Mouse (Mus musculus) CH12.LX (cell line): ENCODE measurements at regions not wholly inside any gene's neighbourhood (a gene's known extent, or its start where the extent isn't known, plus 50 kb on each side); places are given as distances from the start of the nearest gene placed in this dataset.

Source experiments
- DNase-seq: peaks from one replicate; pipeline ENCODE4 v3.0.0-alpha.2; 2013; ENCODE audit errors: extremely low read depth
- H3K27ac ChIP-seq: 2 replicates; pipeline ENCODE4 v1.5.1; 2012; ENCODE audit warnings: low read depth, mild to moderate bottlenecking, control low read depth, moderate library complexity; ENCODE audit not compliant: insufficient read depth
- H3K27me3 ChIP-seq: replicated peaks from 2 replicates; pipeline ENCODE3; 2012; ENCODE audit warnings: inconsistent platforms
- H3K36me3 ChIP-seq, 2 experiments: replicated peaks in 1 of 2; 2 replicates each; pipeline versions ENCODE3 to v1.6.1; 2012; ENCODE audit warnings: inconsistent platforms in 1 of 2, low read length in 1 of 2, mild to moderate bottlenecking in 1 of 2, mixed read lengths in 1 of 2, moderate library complexity in 1 of 2; ENCODE audit not compliant: control insufficient read depth in 1 of 2, insufficient read depth in 1 of 2
- H3K4me1 ChIP-seq, 2 experiments: 2 replicates each; pipeline ENCODE4 v1.6.1; 2012; ENCODE audit warnings: inconsistent platforms in 1 of 2, moderate library complexity in 1 of 2; ENCODE audit not compliant: insufficient read depth in 2 of 2, control insufficient read depth in 1 of 2
- H3K4me2 ChIP-seq: 2 replicates; pipeline ENCODE4 v1.6.1; 2012; ENCODE audit warnings: low read depth, mild to moderate bottlenecking, control low read depth; ENCODE audit not compliant: poor library complexity, insufficient read depth, severe bottlenecking
- H3K4me3 ChIP-seq, 3 experiments: fragments of 150-350 bp in 1 of 3; sonication (generic) in 1 of 3; replicated peaks in 1 of 3; 2 replicates each; pipeline versions ENCODE3 to v1.5.1; 2011 to 2012; ENCODE audit warnings: low read depth in 2 of 3, low read length in 2 of 3, mild to moderate bottlenecking in 2 of 3, moderate library complexity in 2 of 3, control low read depth in 1 of 3, improper control_type of control experiment in 1 of 3, inconsistent platforms in 1 of 3, mixed read lengths in 1 of 3; ENCODE audit not compliant: poor library complexity in 1 of 3
- H3K79me2 ChIP-seq: replicated peaks from 2 replicates; pipeline ENCODE4 v1.6.1; 2012; ENCODE audit warnings: mild to moderate bottlenecking, moderate library complexity; ENCODE audit not compliant: control insufficient read depth, poor library complexity, insufficient read depth, severe bottlenecking; ENCODE audit errors: extremely low read depth
- H3K9ac ChIP-seq: 2 replicates; pipeline ENCODE4 v1.6.1; 2012; ENCODE audit warnings: low read depth, mild to moderate bottlenecking, control low read depth, moderate library complexity; ENCODE audit not compliant: insufficient read depth
- H3K9me3 ChIP-seq: replicated peaks from 2 replicates; pipeline ENCODE3; 2012; ENCODE audit warnings: low read length, inconsistent platforms, mixed read lengths
- E2F4 ChIP-seq: IDR thresholded peaks from 2 replicates; pipeline ENCODE4 v1.6.1; 2011; ENCODE audit warnings: low read depth, low read length, improper control_type of control experiment; ENCODE audit not compliant: insufficient replicate concordance
- ETS1 ChIP-seq: conservative IDR thresholded peaks from 2 replicates; pipeline ENCODE4 v1.6.1; 2012; ENCODE audit warnings: low read depth, mild to moderate bottlenecking, inconsistent platforms, low read length, improper control_type of control experiment, moderate library complexity
- GABPA ChIP-seq: IDR thresholded peaks from 2 replicates; pipeline ENCODE4 v1.6.1; 2012; ENCODE audit warnings: low read depth, low read length, improper control_type of control experiment, inconsistent platforms; ENCODE audit not compliant: insufficient replicate concordance
- HCFC1 ChIP-seq: IDR thresholded peaks from 2 replicates; pipeline ENCODE4 v1.6.1; 2012; ENCODE audit warnings: low read depth, mild to moderate bottlenecking, inconsistent platforms, low read length, improper control_type of control experiment
- KAT2A ChIP-seq: IDR thresholded peaks from 2 replicates; pipeline ENCODE4 v1.6.1; 2012; ENCODE audit warnings: low read length, improper control_type of control experiment, inconsistent platforms; ENCODE audit not compliant: insufficient replicate concordance
- MAX ChIP-seq: IDR thresholded peaks from 2 replicates; pipeline ENCODE4 v1.6.1; 2011; ENCODE audit warnings: low read length, improper control_type of control experiment
- NELFE ChIP-seq: IDR thresholded peaks from 2 replicates; pipeline ENCODE4 v1.6.1; 2011; ENCODE audit warnings: low read depth, low read length, improper control_type of control experiment
- POLR2AphosphoS2 ChIP-seq: IDR thresholded peaks from 2 replicates; pipeline ENCODE4 v1.6.1; 2011; ENCODE audit warnings: low read depth, low read length, improper control_type of control experiment
- RCOR1 ChIP-seq: conservative IDR thresholded peaks from 2 replicates; pipeline ENCODE4 v1.6.1; 2012; ENCODE audit warnings: low read depth, mild to moderate bottlenecking, inconsistent platforms, low read length, improper control_type of control experiment
- SIN3A ChIP-seq: IDR thresholded peaks from 2 replicates; pipeline ENCODE4 v1.6.1; 2012; ENCODE audit warnings: low read length, improper control_type of control experiment, inconsistent platforms
- TBP ChIP-seq: conservative IDR thresholded peaks from 2 replicates; pipeline ENCODE4 v1.6.1; 2011; ENCODE audit warnings: low read depth, low read length, improper control_type of control experiment
- TCF12 ChIP-seq: IDR thresholded peaks from 2 replicates; pipeline ENCODE4 v1.6.1; 2014; ENCODE audit warnings: low read depth, mild to moderate bottlenecking, inconsistent platforms, low read length, improper control_type of control experiment
- ZC3H11A ChIP-seq: IDR thresholded peaks from 2 replicates; pipeline ENCODE4 v1.6.1; 2012; ENCODE audit warnings: low read depth, mild to moderate bottlenecking, inconsistent platforms, low read length, improper control_type of control experiment
- ZKSCAN1 ChIP-seq: IDR thresholded peaks from 2 replicates; pipeline ENCODE4 v1.6.1; 2012; ENCODE audit warnings: low read depth, inconsistent platforms, low read length, improper control_type of control experiment, borderline replicate concordance
- ZMIZ1 ChIP-seq: IDR thresholded peaks from 2 replicates; pipeline ENCODE4 v1.6.1; 2012; ENCODE audit warnings: low read depth, mild to moderate bottlenecking, inconsistent platforms, low read length, improper control_type of control experiment
- dilution Hi-C: fragments of 300-500 bp; cut with MboI; formaldehyde crosslinking; loops from 2 replicates; pipeline ENCODE4 v1.14.3; 2020; ENCODE audit warnings: low sequenced_read_pairs; ENCODE audit not compliant: extremely low pct_unique_long_range_greater_than_20kb, extremely low pct_ligation_motif_present
- in situ Hi-C: fragments of 300-500 bp; cut with MboI; formaldehyde crosslinking; loops from 3 replicates; pipeline ENCODE4 v1.14.3; 2019; ENCODE audit warnings: low sequenced_read_pairs, low pct_ligation_motif_present, low pct_unique_long_range_greater_than_20kb, mixed read lengths

DNA sequence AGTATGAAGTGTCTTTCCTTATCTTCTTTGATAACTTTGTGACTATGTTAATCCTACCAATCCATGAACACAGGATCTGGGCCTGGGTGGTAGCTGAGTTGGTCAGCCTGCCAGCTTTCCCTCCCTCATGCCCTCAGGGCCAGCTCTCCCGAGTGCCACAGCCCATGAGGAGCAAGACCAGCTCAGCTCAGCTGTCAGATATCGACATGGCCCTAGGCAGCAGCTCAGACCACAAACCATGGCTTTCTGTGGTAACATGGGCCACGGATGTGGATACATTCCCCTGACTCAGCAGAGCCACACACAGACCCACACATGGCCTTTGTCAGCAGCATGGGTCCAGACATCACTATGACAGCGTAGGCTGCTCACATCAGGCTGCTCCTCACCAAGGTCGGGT lies 85.4 kb upstream of the Irx5 start:
- Histone ChIP-seq H3K4me2 (no peak overlapping the region), H3K27me3 (no peaks in the 10 kb centered on the region), H3K79me2 (no peaks in the 10 kb centered on the region), H3K4me3 (no peak overlapping the region), H3K27ac (no peak overlapping the region), H3K36me3 (no peaks in the 10 kb centered on the region), H3K9me3 (peaks cover 71% of the 10 kb centered on the region), H3K4me1 (no peaks in the 10 kb centered on the region), H3K9ac (no peak overlapping the region)
- dilution Hi-C loops, result no loop called here
- no peak for DNase-seq
- TF ChIP-seq ETS1 (no peak), KAT2A (no peak), E2F4 (no peak), TCF12 (no peak), NELFE (no peak), GABPA (no peak), SIN3A (no peak), POLR2AphosphoS2 (no peak), TBP (no peak), ZMIZ1 (no peak)
- in situ Hi-C loops, result no loop called here

DNA sequence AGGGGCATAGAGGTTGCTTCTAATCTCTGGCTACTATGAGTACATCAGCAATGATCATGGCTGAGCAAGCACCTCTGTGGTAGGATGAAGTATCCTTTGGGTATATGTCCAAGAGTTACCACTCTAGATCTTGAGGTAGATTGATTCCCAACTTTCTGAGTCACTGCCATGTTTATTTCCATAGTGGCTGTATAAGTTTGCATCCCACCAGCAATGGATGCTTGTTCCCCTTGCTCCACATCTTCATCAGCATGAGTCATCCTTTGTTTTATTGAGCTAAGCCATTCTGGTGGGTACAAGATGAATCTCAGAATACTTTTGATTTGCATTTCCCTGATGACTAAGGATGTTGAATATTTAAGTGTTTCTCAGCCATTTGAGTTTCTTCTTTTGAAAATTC lies 86.8 kb upstream of the Irx5 start:
- no peak for DNase-seq
- Histone ChIP-seq H3K27ac (no peak overlapping the region), H3K9ac (no peak overlapping the region), H3K4me3 (no peak overlapping the region), H3K9me3 (peaks cover 69% of the 10 kb centered on the region), H3K36me3 (no peaks in the 10 kb centered on the region), H3K4me2 (no peak overlapping the region), H3K79me2 (no peaks in the 10 kb centered on the region), H3K4me1 (no peaks in the 10 kb centered on the region), H3K27me3 (no peaks in the 10 kb centered on the region)
- dilution Hi-C loops, result no loop called here
- in situ Hi-C loops, result no loop called here
- TF ChIP-seq MAX (no peak), TCF12 (no peak), HCFC1 (no peak), ZC3H11A (no peak), ZKSCAN1 (no peak), POLR2AphosphoS2 (no peak), RCOR1 (no peak), ZMIZ1 (no peak), TBP (no peak), KAT2A (no peak)
